Mouse (Mus musculus) left cerebral cortex, postnatal 25 days (tissue): ENCODE data around the gene Gm17087. TPM values are rescaled to one million over a fixed set of nuclear protein-coding genes. Genes with fewer than 3 reads are reported as not detected.
A peak's percentile ranks its signal among the peaks of the same experiment; 100 is the strongest.

Experiments
- DNase-seq, 2 experiments: peaks; one replicate each; pipeline ENCODE4 v3.0.0; 2022; ENCODE audit warnings: low spot score in 2 of 2, mixed read lengths in 1 of 2
- intact Hi-C: fragments of 180-260 bp; cut with DNase I; formaldehyde crosslinking; loops from one replicate; pipeline ENCODE4 v1.15.1; 2025
- total RNA-seq, 2 experiments: library from RNA; stranded (reverse); gene quantifications; 2 replicates each; pipeline ENCODE4 v1.2.3; 2021

Gene Gm17087
- total RNA-seq, 2 experiments from 2014 or later = not detected

- DNase-seq = no peak
- intact Hi-C loops = no loop called here
These were observed 14.3 kb downstream of the Gm17087 start for GRCm38 (mm10) chr17:8552346-8553035.

- intact Hi-C loops = no loop called here
These were observed 15.1 kb downstream of the Gm17087 start for GRCm38 (mm10) chr17:8551641-8552040.

GRCm38 (mm10) chr17:8548733-8549132, 18.0 kb downstream of the Gm17087 start:
- intact Hi-C loops = no loop called here

More at GRCm38 (mm10) chr17:8551641-8552040, 15.1 kb downstream of the Gm17087 start:
- no peak for DNase-seq

GRCm38 (mm10) chr17:8546366-8546765, 20.4 kb downstream of the Gm17087 start:
- DNase-seq = no peak
- intact Hi-C loops = no loop called here

More at GRCm38 (mm10) chr17:8548733-8549132, 18.0 kb downstream of the Gm17087 start:
- no peak for DNase-seq

- peak in 1 of 2 experiments; percentile 33 for DNase-seq
- intact Hi-C loops = no loop called here
These were observed 24.7 kb downstream of the Gm17087 start for GRCm38 (mm10) chr17:8541974-8542538.

GRCm38 (mm10) chr17:8538102-8538501, 28.6 kb downstream of the Gm17087 start:
- intact Hi-C loops = no loop called here
- DNase-seq = no peak

- intact Hi-C loops = no loop called here
- no peak for DNase-seq
These were observed 30.2 kb downstream of the Gm17087 start for GRCm38 (mm10) chr17:8536522-8536921.

- intact Hi-C loops = no loop called here
- no peak for DNase-seq
These were observed 32.9 kb downstream of the Gm17087 start for GRCm38 (mm10) chr17:8533828-8534227.

- no peak for DNase-seq
- intact Hi-C loops = no loop called here
These were observed 34.1 kb downstream of the Gm17087 start for GRCm38 (mm10) chr17:8532609-8533008.

- intact Hi-C loops = no loop called here
- no peak for DNase-seq
These were observed 38.1 kb downstream of the Gm17087 start for GRCm38 (mm10) chr17:8528641-8529040.

GRCm38 (mm10) chr17:8526815-8527261, 39.9 kb downstream of the Gm17087 start:
- peak; percentile 50 to 68 for DNase-seq
- intact Hi-C loops = loop anchor here (2.0 kb wide), 1 partner anchor 66 kb away; no protein-coding TSS in a partner anchor

- intact Hi-C loops = loop anchor here (1.0 to 2.0 kb wide), 4 partner anchors 18 to 67 kb away; no protein-coding TSS in a partner anchor
- DNase-seq = peak; percentile 49 to 59
These were observed 40.6 kb downstream of the Gm17087 start for GRCm38 (mm10) chr17:8525971-8526740.

- intact Hi-C loops = loop anchor here (1.0 to 2.0 kb wide), 3 partner anchors 17 to 56 kb away; no protein-coding TSS in a partner anchor
- peak; percentile 30 to 58 for DNase-seq
These were observed 41.5 kb downstream of the Gm17087 start, which contains the start of gene Pde10a for GRCm38 (mm10) chr17:8525225-8525721. Pde10a (plus strand) TSS chr17:8525372.

- intact Hi-C loops = loop anchor here (1.0 to 2.0 kb wide), 4 partner anchors 16 to 56 kb away; no protein-coding TSS in a partner anchor
- DNase-seq = peak; percentile 90 to 97
These were observed 42.2 kb downstream of the Gm17087 start for GRCm38 (mm10) chr17:8524387-8525165.

GRCm38 (mm10) chr17:8523986-8524385, 42.8 kb downstream of the Gm17087 start:
- no peak for DNase-seq

GRCm38 (mm10) chr17:8516006-8516405, 50.7 kb downstream of the Gm17087 start:
- DNase-seq = peak; percentile 52 to 93
- intact Hi-C loops = no loop called here

More at GRCm38 (mm10) chr17:8523986-8524385, 42.8 kb downstream of the Gm17087 start:
- intact Hi-C loops = loop anchor here (1.0 to 2.0 kb wide), 2 partner anchors 41 to 55 kb away; no protein-coding TSS in a partner anchor
